Mouse (Mus musculus): Measurements from ENCODE around the gene Fam71b. TPM values are rescaled to one million over a fixed set of nuclear protein-coding genes. Genes with fewer than 3 reads are reported as not detected.

Gene Fam71b
- polyA plus RNA-seq, 1 experiment = not detected

DNA sequence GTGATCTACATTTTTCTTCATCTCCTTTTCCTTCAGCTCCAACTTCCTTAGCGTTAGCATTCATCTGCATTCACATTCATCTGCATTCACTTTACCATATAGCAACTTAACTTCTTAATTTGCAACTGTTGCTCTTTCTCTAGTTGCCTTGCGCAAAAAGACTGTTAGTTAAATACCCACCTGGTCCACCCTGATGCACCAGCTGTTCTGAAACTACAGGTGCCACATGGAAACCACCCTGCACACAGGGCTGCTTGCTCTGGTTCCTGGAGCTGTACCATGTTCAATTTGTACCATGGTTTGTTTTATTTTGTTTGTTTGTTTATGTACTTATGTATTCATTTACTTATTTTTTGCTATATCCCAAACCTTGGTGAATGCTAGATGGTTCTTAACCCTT lies 661 bp upstream of the Fam71b start:
- H3K4me1 ChIP-seq (ENCODE audit: control insufficient read depth, insufficient read depth, low read length) = no peaks in the 10 kb centered on the region
- H3K27ac ChIP-seq (ENCODE audit: insufficient read depth, low read length) = no peak overlapping the region
- no peak overlapping the region for H3K4me3 ChIP-seq (ENCODE audit: low read depth, low read length)
- no peak overlapping the region for H3K9ac ChIP-seq (ENCODE audit: low read depth, poor library complexity, severe bottlenecking)
- H3K36me3 ChIP-seq (ENCODE audit: control insufficient read depth, insufficient read depth, low read length, poor library complexity, severe bottlenecking) = no peaks in the 10 kb centered on the region
- TF ChIP-seq EP300 (IDR thresholded peaks at IDR 0.05; ENCODE audit: insufficient read depth, low read depth, low read length) = no peak
- no peak for TF ChIP-seq POLR2A (IDR thresholded peaks at IDR 0.05; ENCODE audit: insufficient read depth, low read length)
- H3K27me3 ChIP-seq (ENCODE audit: control insufficient read depth, insufficient read depth, low read length, poor library complexity, severe bottlenecking) = no peaks in the 10 kb centered on the region
- no peaks in the 10 kb centered on the region for H3K9me3 ChIP-seq (replicated peaks; ENCODE audit: control insufficient read depth, insufficient read depth, low read length, poor library complexity, severe bottlenecking)

- Histone ChIP-seq H3K27ac (ENCODE audit: insufficient read depth, low read length) (no peak overlapping the region), H3K4me1 (ENCODE audit: control insufficient read depth, insufficient read depth, low read length) (no peaks in the 10 kb centered on the region), H3K9me3 (replicated peaks; ENCODE audit: control insufficient read depth, insufficient read depth, low read length, poor library complexity, severe bottlenecking) (no peaks in the 10 kb centered on the region), H3K36me3 (ENCODE audit: control insufficient read depth, insufficient read depth, low read length, poor library complexity, severe bottlenecking) (no peaks in the 10 kb centered on the region), H3K27me3 (ENCODE audit: control insufficient read depth, insufficient read depth, low read length, poor library complexity, severe bottlenecking) (no peaks in the 10 kb centered on the region), H3K4me3 (ENCODE audit: low read depth, low read length) (no peak overlapping the region), H3K9ac (ENCODE audit: low read depth, poor library complexity, severe bottlenecking) (no peak overlapping the region)
- TF ChIP-seq EP300 (IDR thresholded peaks at IDR 0.05; ENCODE audit: insufficient read depth, low read depth, low read length) (no peak), POLR2A (IDR thresholded peaks at IDR 0.05; ENCODE audit: insufficient read depth, low read length) (no peak), CTCF (IDR thresholded peaks at IDR 0.05; ENCODE audit: low read depth, low read length) (no peak)
These were observed 461 bp downstream of the Fam71b start for GRCm38 (mm10) chr11:46396860-46397179.

DNA sequence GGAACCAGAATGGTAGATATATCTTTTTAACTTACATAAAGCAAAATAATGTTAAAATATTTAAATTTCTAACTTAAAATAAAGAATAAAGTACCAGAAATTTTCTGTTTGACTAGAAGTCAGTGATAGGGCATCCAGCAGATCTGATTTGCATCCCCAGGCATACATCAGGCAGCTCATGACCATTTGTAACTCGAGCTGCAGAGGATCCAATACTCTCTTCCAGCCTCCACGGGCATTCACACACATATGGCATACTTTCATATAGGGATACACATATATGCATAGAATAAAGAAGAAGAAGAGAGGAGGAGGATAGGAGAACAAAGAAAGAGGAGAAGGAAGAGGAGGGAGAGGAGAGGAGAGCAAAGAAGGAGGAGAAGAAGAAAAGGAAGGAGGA lies 1.5 kb downstream of the Fam71b start:
- no peaks in the 10 kb centered on the region for H3K9me3 ChIP-seq (replicated peaks; ENCODE audit: control insufficient read depth, insufficient read depth, low read length, poor library complexity, severe bottlenecking)
- H3K4me1 ChIP-seq (ENCODE audit: control insufficient read depth, insufficient read depth, low read length) = no peaks in the 10 kb centered on the region
- no peak overlapping the region for H3K27ac ChIP-seq (ENCODE audit: insufficient read depth, low read length)
- H3K9ac ChIP-seq (ENCODE audit: low read depth, poor library complexity, severe bottlenecking) = no peak overlapping the region
- no peaks in the 10 kb centered on the region for H3K27me3 ChIP-seq (ENCODE audit: control insufficient read depth, insufficient read depth, low read length, poor library complexity, severe bottlenecking)
- no peaks in the 10 kb centered on the region for H3K36me3 ChIP-seq (ENCODE audit: control insufficient read depth, insufficient read depth, low read length, poor library complexity, severe bottlenecking)
- no peak overlapping the region for H3K4me3 ChIP-seq (ENCODE audit: low read depth, low read length)
- no peak for TF ChIP-seq POLR2A (IDR thresholded peaks at IDR 0.05; ENCODE audit: insufficient read depth, low read length)
- no peak for TF ChIP-seq EP300 (IDR thresholded peaks at IDR 0.05; ENCODE audit: insufficient read depth, low read depth, low read length)
- no peak for TF ChIP-seq CTCF (IDR thresholded peaks at IDR 0.05; ENCODE audit: low read depth, low read length)

DNA sequence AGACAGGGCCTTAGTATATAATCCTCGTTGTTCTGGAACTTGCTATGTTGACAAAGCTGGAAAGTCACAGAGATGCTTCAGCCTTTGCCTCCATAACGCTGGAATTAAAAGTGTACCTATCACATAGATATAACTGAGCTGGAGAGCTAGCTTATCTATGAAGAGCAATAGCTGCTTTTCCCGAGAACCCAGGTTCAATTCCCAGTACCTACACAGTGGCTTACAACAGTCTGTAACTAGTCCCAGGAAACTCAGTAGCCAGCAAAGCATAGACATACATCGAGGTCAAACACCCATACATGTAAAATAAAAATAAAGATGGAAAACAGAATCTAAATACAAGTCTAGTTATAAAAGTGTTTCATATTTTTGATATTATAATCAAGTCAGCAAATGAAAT lies 2.1 kb downstream of the Fam71b start:
- Histone ChIP-seq H3K27me3 (ENCODE audit: control insufficient read depth, insufficient read depth, low read length, poor library complexity, severe bottlenecking) (no peaks in the 10 kb centered on the region), H3K9me3 (replicated peaks; ENCODE audit: control insufficient read depth, insufficient read depth, low read length, poor library complexity, severe bottlenecking) (no peaks in the 10 kb centered on the region), H3K27ac (ENCODE audit: insufficient read depth, low read length) (no peak overlapping the region), H3K4me1 (ENCODE audit: control insufficient read depth, insufficient read depth, low read length) (no peaks in the 10 kb centered on the region), H3K9ac (ENCODE audit: low read depth, poor library complexity, severe bottlenecking) (no peak overlapping the region), H3K36me3 (ENCODE audit: control insufficient read depth, insufficient read depth, low read length, poor library complexity, severe bottlenecking) (no peaks in the 10 kb centered on the region), H3K4me3 (ENCODE audit: low read depth, low read length) (no peak overlapping the region)
- TF ChIP-seq POLR2A (IDR thresholded peaks at IDR 0.05; ENCODE audit: insufficient read depth, low read length) = no peak

GRCm38 (mm10) chr11:46398933-46399383 lies 2.6 kb downstream of the Fam71b start:
- no peaks in the 10 kb centered on the region for H3K4me1 ChIP-seq (ENCODE audit: control insufficient read depth, insufficient read depth, low read length)
- H3K27me3 ChIP-seq (ENCODE audit: control insufficient read depth, insufficient read depth, low read length, poor library complexity, severe bottlenecking) = no peaks in the 10 kb centered on the region
- no peak overlapping the region for H3K4me3 ChIP-seq (ENCODE audit: low read depth, low read length)
- no peak overlapping the region for H3K27ac ChIP-seq (ENCODE audit: insufficient read depth, low read length)
- no peaks in the 10 kb centered on the region for H3K36me3 ChIP-seq (ENCODE audit: control insufficient read depth, insufficient read depth, low read length, poor library complexity, severe bottlenecking)
- no peak overlapping the region for H3K9ac ChIP-seq (ENCODE audit: low read depth, poor library complexity, severe bottlenecking)
- no peak for TF ChIP-seq POLR2A (IDR thresholded peaks at IDR 0.05; ENCODE audit: insufficient read depth, low read length)
- no peak for TF ChIP-seq CTCF (IDR thresholded peaks at IDR 0.05; ENCODE audit: low read depth, low read length)
- no peak for TF ChIP-seq EP300 (IDR thresholded peaks at IDR 0.05; ENCODE audit: insufficient read depth, low read depth, low read length)
- H3K9me3 ChIP-seq (replicated peaks; ENCODE audit: control insufficient read depth, insufficient read depth, low read length, poor library complexity, severe bottlenecking) = no peaks in the 10 kb centered on the region

- TF ChIP-seq EP300 (IDR thresholded peaks at IDR 0.05; ENCODE audit: insufficient read depth, low read depth, low read length) (no peak), CTCF (IDR thresholded peaks at IDR 0.05; ENCODE audit: low read depth, low read length) (no peak), POLR2A (IDR thresholded peaks at IDR 0.05; ENCODE audit: insufficient read depth, low read length) (no peak)
- Histone ChIP-seq H3K27me3 (ENCODE audit: control insufficient read depth, insufficient read depth, low read length, poor library complexity, severe bottlenecking) (no peaks in the 10 kb centered on the region), H3K27ac (ENCODE audit: insufficient read depth, low read length) (no peak overlapping the region), H3K4me1 (ENCODE audit: control insufficient read depth, insufficient read depth, low read length) (no peaks in the 10 kb centered on the region), H3K9ac (ENCODE audit: low read depth, poor library complexity, severe bottlenecking) (no peak overlapping the region), H3K36me3 (ENCODE audit: control insufficient read depth, insufficient read depth, low read length, poor library complexity, severe bottlenecking) (no peaks in the 10 kb centered on the region), H3K4me3 (ENCODE audit: low read depth, low read length) (no peak overlapping the region), H3K9me3 (replicated peaks; ENCODE audit: control insufficient read depth, insufficient read depth, low read length, poor library complexity, severe bottlenecking) (no peaks in the 10 kb centered on the region)
These were observed 5.2 kb downstream of the Fam71b start for GRCm38 (mm10) chr11:46401555-46401954.
